Mouse (Mus musculus) adrenal gland, adult (tissue): ENCODE results near the gene Nhlrc2.
A peak's percentile ranks its signal among the peaks of the same experiment; 100 is the strongest.

Source experiments
- DNase-seq, 2 experiments: peaks; one replicate each; pipeline ENCODE4 v3.0.0; 2022 to 2023; ENCODE audit warnings: low spot score in 1 of 2; ENCODE audit not compliant: inconsistent age in 2 of 2

The Nhlrc2 gene

DNA sequence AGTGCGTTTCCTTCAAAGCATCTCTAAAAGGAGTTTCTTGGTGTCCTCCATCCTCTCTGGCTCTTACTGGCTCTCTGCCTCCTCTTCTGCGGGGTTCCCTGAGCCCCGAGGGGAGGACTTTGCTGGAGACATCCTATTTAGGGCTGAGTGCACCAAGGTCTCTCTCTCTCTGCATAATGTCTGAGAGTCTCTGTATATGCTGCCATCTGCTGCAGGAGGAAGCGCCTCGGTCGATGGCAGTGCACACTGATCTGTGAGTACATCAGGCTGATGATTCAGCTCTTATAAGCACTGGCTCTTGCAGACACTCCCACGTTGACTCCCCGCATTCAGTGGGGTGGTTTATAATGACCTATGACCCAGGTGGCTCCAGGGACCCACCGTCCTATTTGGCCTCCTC is 70.8 kb downstream of the Nhlrc2 start:
- DNase-seq, result no peak

DNA sequence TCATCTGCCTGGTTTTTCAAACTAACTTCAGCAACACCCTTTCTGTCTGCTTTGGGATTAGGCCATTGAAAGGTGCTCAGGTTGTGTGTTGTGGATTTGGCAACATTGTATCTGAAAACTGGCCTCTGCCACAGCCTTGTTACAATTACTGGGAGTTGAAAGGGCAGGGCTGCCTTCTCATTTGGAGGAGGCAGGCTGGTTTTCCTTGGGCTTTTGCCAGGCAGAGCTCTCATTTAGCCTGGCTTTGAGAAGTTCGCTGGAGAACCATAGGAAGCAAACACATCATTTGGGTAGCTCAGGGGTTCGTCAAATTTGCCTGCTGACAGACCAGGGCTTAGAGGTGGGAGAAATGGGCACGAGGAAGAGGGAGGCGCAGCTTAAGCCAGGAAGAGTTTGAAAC is 71.5 kb downstream of the Nhlrc2 start:
- peak; percentile 13 to 56 for DNase-seq

DNA sequence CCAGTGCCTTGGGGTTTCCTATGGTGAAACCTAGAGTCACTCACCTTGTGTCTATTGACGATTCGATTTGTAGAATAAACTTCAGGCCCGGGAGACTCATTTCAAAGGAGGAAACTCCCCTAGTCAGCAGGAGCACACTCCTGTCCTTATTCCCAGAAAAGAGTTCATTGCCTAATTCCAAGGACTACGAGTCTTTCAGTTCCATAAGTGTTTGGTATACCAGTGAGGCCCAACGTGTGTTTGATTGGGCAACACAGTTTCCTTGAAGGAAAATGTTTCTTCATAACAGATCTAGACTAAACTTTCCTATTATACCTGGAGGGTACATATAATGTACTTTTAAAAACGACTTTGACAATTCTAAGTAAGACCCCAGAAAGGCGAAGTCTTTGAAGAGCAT is 73.8 kb downstream of the Nhlrc2 start:
- DNase-seq, result no peak

DNA sequence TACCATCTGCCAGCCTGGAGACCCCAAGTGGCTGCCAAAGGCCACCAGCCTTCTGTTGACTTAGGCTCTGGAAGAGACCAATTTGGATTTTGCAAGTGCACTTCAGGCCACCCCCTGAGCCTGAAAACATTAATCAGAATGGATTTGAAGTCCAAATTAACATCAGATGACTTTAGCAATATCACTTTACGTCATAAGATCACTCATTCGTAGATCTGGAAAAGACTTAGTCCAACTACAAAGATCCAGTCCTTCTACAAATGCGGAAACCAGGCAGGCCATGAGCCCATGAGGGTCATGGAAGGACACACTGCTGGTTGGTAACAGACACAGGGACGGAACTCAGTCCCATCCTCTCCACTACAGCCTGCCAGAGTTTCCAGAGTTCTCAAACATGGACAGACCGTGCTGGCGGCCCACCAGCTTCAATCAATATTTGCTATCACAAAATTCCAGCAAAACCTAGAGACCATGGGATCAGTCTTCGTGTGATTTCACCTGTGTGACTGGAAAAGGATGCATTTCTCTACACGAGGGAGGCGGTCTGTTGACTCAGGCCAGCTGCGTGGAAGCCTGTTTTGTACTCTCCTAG is 79.9 kb downstream of the Nhlrc2 start:
- no peak for DNase-seq

DNA sequence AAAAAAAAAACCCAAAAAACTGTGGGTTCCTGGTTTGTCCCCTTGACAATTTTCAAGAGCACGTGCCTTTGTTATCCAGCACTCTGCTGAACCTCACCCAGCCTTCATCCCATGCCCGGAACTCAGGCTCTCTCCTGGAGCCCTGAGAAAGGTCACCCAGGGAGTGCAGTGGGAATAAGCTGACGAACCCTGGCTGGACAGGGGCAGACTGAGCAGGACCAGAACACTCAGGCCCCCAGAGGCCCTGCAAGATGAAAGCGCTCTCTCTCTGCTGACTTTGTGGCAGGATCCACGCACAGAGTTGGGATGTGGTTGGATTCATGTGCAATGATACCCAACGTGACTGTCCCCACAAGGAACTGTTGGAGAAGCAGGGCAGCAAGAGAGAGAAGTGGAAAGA is 81.6 kb downstream of the Nhlrc2 start:
- no peak for DNase-seq

DNA sequence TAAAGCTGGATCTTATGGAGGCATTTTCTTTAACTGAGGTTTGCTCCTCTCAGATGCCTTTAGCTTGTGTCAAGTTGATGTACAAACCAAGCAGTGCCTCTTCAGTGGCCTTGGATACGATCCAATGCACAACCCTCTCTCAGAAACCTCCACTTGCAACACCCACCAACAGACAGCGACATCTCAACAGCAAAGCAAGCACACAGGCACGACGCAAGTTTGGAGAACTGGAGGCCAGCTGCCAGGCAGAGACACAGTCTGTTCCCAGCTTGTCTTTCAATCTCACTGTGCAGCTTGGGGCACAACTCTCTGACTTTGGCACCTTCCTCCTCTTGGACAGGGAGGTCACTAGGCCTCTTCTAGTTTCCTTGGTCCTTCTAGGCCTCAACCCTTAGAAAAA is 83.0 kb downstream of the Nhlrc2 start:
- peak; percentile 56 to 68 for DNase-seq

DNA sequence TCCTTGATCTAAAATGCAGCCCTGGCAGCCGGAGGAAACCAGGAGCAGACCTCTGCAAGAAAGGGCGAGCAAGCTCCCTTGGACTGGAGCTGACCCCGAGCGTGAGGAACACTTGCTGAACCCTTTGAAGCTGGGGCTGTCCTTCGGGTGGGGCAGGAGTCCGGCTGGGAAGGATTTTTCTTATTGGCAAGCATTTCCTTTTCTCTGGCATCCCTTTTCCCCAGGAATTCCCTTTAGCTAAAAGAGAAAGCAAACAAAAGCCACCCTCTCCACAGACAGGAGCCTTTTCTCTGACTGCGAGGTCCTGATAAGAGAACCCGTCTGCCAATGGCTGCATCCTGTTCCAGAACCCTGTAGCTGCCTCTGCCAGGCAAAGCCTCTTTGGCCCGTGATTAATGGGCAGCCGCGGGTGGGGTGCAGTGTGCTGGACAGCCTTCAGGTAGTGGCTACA is 83.4 kb downstream of the Nhlrc2 start:
- DNase-seq, result peak; percentile 64 to 80

DNA sequence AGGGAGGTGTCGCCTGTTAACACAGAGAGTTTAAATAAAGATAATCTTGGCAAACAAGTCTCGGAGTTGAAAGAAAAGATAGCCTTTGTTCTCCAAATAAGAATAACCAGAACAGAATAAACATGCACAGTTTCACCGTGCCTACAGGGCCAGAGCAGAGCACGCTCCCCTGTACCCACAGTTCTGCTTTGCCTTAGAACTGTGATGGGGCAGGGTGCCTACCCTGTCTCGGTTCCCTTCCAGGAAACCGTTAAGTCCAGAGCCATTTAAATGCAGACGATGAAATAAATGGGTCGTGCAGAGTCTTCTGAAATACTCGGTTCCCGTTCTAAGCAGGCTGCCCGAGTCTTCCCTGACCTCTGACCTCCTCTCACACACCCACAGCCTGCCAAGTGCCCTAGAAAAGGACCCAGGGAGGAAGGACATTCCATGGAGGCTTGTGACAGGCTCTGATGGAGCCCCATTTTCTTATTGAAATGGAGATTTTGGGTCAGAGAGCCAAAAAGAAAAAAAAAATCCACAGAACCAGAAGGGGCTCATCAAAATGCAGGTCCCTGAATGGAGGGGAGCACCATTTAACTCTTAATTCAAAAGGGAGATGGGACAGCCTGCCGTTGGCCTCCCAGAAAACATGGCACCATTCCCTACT is 89.1 kb downstream of the Nhlrc2 start:
- peak in 1 of 2 experiments; percentile 30 for DNase-seq

DNA sequence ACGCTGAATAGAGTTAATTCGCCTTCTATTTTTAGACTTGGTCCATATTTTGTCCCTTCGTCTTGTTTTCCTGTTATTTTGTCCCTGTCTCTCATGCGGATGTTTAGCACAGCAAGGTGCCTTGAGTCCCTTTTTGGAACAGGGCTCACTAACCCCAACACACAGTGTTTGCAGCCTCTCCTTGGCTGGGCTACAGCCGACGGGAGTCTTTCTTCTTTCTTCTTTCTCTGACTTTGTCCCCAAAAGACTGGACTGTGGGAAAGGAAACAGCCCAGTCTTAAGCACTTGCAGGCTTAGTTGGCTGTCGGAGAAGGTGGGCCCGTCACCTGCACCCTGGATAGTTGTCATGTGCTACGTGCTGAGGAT is 89.6 kb downstream of the Nhlrc2 start:
- DNase-seq, result no peak

DNA sequence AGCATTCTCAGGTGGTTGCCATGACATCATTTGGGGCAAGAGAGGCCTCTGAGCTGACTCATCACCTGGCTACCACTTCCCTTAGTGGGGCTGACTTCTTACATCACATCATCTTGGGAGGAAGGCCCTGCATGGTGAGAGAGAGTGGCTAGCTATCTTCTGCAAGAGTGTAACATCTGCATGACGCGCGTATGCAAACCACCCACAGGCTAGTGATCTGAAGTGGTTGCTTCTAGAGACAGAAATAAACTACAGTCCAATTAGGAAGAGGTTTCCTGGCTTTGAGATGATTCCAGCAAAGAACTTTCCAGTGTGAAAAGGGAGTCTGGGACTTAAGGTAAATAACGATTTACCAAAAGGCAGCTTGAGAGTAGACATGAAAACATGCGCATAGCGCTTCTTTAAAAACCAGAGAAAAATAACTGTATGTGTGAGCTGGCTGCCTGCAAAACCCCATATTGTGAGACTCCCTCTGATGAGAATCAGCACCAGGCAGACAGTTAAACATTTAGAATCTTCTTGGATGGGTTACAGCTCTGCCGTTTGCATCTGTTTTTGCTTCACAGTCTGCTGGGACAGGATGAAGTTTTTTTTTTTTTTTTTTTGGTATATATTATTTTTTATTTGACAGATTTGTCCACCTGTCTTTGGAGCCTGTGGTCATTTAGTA is 99.5 kb downstream of the Nhlrc2 start:
- no peak for DNase-seq

DNA sequence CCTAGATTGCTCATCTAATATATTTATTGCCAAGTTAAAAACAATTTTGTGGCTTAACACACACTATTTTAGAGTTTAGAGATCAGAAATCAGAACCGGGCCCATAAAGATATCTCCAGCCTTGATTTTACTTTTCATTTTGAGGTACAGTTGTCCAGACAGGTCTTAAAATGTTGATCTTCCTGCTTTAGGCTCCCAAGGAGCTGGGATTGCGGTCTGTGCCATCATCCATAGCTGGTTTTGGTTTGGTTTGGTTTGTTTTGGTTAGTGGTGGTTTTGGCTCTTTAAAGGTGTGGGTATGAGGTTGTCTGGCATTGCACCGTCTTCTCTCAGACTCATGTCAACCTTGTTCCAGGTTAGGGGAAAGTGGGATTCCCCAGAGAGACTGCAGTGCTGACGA is 103.2 kb downstream of the Nhlrc2 start:
- no peak for DNase-seq

DNA sequence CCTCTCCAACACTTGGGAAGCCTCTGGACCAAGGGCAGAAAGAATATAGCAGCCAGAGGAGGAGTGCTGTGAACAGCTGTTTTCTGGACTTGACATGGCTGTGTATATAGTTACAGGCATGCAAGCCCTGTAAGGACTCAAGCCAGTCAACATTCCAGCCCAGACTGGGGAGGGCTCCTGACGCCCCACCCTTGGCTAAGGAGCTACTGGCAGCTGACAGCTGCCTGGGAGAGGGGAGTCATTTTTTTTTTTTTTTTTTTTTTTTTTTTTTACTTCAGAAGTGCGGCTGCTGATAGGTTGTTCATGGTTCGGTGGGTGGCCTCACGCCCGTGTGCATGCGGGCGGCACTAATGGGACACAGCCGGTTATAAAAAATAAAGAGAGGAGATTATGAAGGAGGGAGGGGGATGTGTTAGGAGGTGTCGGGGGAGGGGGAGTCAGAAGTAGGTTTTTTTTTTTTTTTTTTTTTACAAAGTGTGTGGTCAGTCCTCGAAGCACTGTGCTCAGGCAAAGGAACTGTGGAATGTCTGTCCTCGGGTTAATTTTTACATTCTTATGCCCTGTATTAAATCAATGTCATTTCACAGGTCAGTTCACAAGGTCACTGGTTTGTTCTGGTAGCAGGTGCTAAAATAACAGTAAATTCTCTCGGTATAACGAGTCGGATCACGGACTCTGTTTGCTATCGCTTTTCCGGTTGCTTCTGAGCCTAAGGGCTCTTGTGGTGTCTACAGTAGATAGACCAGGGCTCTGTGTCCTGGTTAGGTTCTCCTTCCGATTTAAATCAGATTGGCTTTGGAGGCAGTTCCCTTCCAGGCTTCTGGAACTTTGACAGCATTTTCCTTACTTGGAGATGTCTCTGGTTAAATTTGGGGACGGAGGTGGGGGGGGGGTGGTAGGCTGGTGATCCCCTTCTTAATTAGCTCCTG is 104.2 kb downstream of the Nhlrc2 start:
- DNase-seq, result no peak
